9 mouse cellular contexts compared by ENCODE assay signal in the genomic region with DNA sequence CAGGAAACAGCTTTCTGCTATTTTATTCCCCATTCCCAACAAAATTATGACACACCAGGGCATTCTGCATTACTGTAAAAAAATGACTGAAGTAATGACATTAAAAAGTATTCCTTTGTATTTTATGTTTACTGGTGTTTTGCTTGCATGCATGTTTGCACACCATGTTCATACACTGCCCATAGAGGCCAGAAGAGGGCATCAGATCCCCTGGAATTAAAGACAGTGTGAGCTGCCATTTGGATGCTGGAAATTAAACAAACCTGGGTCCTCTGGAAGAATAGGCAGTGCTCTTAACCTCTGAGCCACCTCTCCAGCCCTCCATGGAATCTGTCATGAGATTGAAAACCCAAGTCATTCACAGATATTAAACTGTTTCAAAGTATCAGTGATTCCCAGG.
DNase-seq lines count a peak whose midpoint lies in the region; ATAC-seq and TF ChIP-seq lines count a peak whose summit lies in the region.
"Had no signal": no experiment of that assay in that cellular context is flagged by ENCODE, and none has a peak within 500 bp of the region (broad histone marks: within the 10 kb centered on the region; RNA-seq: fewer than 3 reads in every experiment).

No protein-coding gene starts in this region.

- peak; percentile 45 for DNase-seq in forebrain, postnatal 0 days
- DNase-seq in heart, postnatal 14 days: peak; percentile 24 to 57
- peak; percentile 46 for DNase-seq in retina, embryonic 14.5 days (ENCODE audit: low spot score)
- no peak for DNase-seq in left cerebral cortex, adult 8-10 months (ENCODE audit: low spot score in 2 of 2)

- H3K27ac ChIP-seq in forebrain, postnatal 0 days (ENCODE audit: low read depth, low read length): no peak overlapping the region
- H3K27ac ChIP-seq in forebrain, embryonic 15.5 days (replicated peaks): no peak overlapping the region
- H3K27ac ChIP-seq in neural tube, embryonic 13.5 days (replicated peaks): no peak overlapping the region
- H3K27ac ChIP-seq in neural tube, embryonic 15.5 days (replicated peaks): no peak overlapping the region
- no peak overlapping the region for H3K27ac ChIP-seq in midbrain, embryonic 16.5 days (ENCODE audit: low read length)
- H3K27ac ChIP-seq: hindbrain, embryonic 15.5 days had no signal

- H3K36me3 ChIP-seq in forebrain, postnatal 0 days (ENCODE audit: insufficient read depth): peaks cover 5% of the 10 kb centered on the region; the same call in 1 of the 2 replicates
- no peaks in the 10 kb centered on the region for H3K36me3 ChIP-seq in forebrain, embryonic 15.5 days
- H3K36me3 ChIP-seq in neural tube, embryonic 13.5 days: 0 out of 2 replicates have a peak, but pooled peaks cover 4% of the 10 kb centered on the region
- H3K36me3 ChIP-seq in neural tube, embryonic 15.5 days: no peaks in the 10 kb centered on the region
- H3K36me3 ChIP-seq in midbrain, embryonic 16.5 days (ENCODE audit: control insufficient read depth, insufficient read depth, low read length): no peaks in the 10 kb centered on the region; the same call in 1 of the 2 replicates
- H3K36me3 ChIP-seq: hindbrain, embryonic 15.5 days had no signal

- intact Hi-C loops in heart, postnatal 14 days (cut with DNase I): loop anchor here (2.0 to 10.0 kb wide), 6 partner anchors 49 to 418 kb away; a partner anchor contains a TSS

- peak; percentile 69 for TF ChIP-seq CTCF in forebrain, postnatal 0 days (IDR thresholded peaks at IDR 0.05; ENCODE audit: low read depth)

- no peak for ATAC-seq in forebrain, postnatal 0 days
- ATAC-seq in forebrain, embryonic 15.5 days (replicated peaks): no peak
- ATAC-seq in neural tube, embryonic 13.5 days (ENCODE audit: low read depth): 0 out of 2 replicates have a peak, but pooled peaks have one; percentile 63
- no peak for ATAC-seq in neural tube, embryonic 15.5 days (ENCODE audit: low FRiP score)
- no peak for ATAC-seq in midbrain, embryonic 16.5 days

- H3K4me3 ChIP-seq in forebrain, postnatal 0 days (ENCODE audit: low read depth, low read length): no peak overlapping the region
- no peak overlapping the region for H3K4me3 ChIP-seq in forebrain, embryonic 15.5 days
- no peak overlapping the region for H3K4me3 ChIP-seq in neural tube, embryonic 13.5 days
- no peak overlapping the region for H3K4me3 ChIP-seq in neural tube, embryonic 15.5 days (replicated peaks)
- no peak overlapping the region for H3K4me3 ChIP-seq in midbrain, embryonic 16.5 days (ENCODE audit: low read depth, low read length)
- H3K4me3 ChIP-seq: hindbrain, embryonic 15.5 days had no signal

- no peaks in the 10 kb centered on the region for H3K27me3 ChIP-seq in forebrain, postnatal 0 days (ENCODE audit: insufficient read depth, low read length)
- no peaks in the 10 kb centered on the region for H3K27me3 ChIP-seq in forebrain, embryonic 15.5 days
- no peaks in the 10 kb centered on the region for H3K27me3 ChIP-seq in neural tube, embryonic 13.5 days
- no peaks in the 10 kb centered on the region for H3K27me3 ChIP-seq in neural tube, embryonic 15.5 days (replicated peaks)
- H3K27me3 ChIP-seq in midbrain, embryonic 16.5 days (ENCODE audit: control insufficient read depth, insufficient read depth, low read depth, low read length): no peaks in the 10 kb centered on the region
- H3K27me3 ChIP-seq: hindbrain, embryonic 15.5 days had no signal

- H3K9ac ChIP-seq in forebrain, postnatal 0 days: no peak overlapping the region
- no peak overlapping the region for H3K9ac ChIP-seq in forebrain, embryonic 15.5 days (replicated peaks)
- no peak overlapping the region for H3K9ac ChIP-seq in neural tube, embryonic 13.5 days
- H3K9ac ChIP-seq in neural tube, embryonic 15.5 days (replicated peaks): no peak overlapping the region
- H3K9ac ChIP-seq in midbrain, embryonic 16.5 days (ENCODE audit: low read depth, low read length): no peak overlapping the region
- H3K9ac ChIP-seq: hindbrain, embryonic 15.5 days had no signal

- no peak overlapping the region for H3K4me2 ChIP-seq in forebrain, postnatal 0 days (ENCODE audit: low read depth)
- no peak overlapping the region for H3K4me2 ChIP-seq in forebrain, embryonic 15.5 days (replicated peaks)
- H3K4me2 ChIP-seq in neural tube, embryonic 13.5 days: no peak overlapping the region
- H3K4me2 ChIP-seq in neural tube, embryonic 15.5 days: no peak overlapping the region
- no peak overlapping the region for H3K4me2 ChIP-seq in midbrain, embryonic 16.5 days (ENCODE audit: low read length)
- H3K4me2 ChIP-seq: hindbrain, embryonic 15.5 days had no signal

- no peaks in the 10 kb centered on the region for H3K9me3 ChIP-seq in forebrain, postnatal 0 days (ENCODE audit: low read length)
- H3K9me3 ChIP-seq in forebrain, embryonic 15.5 days: no peaks in the 10 kb centered on the region
- H3K9me3 ChIP-seq in neural tube, embryonic 13.5 days: no peaks in the 10 kb centered on the region
- no peaks in the 10 kb centered on the region for H3K9me3 ChIP-seq in neural tube, embryonic 15.5 days (replicated peaks)
- no peaks in the 10 kb centered on the region for H3K9me3 ChIP-seq in midbrain, embryonic 16.5 days (replicated peaks; ENCODE audit: control insufficient read depth, low read length, poor library complexity, severe bottlenecking)
- H3K9me3 ChIP-seq: hindbrain, embryonic 15.5 days had no signal

- no peaks in the 10 kb centered on the region for H3K4me1 ChIP-seq in forebrain, postnatal 0 days (ENCODE audit: insufficient read depth)
- no peaks in the 10 kb centered on the region for H3K4me1 ChIP-seq in forebrain, embryonic 15.5 days
- H3K4me1 ChIP-seq in neural tube, embryonic 13.5 days (replicated peaks): no peaks in the 10 kb centered on the region
- no peaks in the 10 kb centered on the region for H3K4me1 ChIP-seq in neural tube, embryonic 15.5 days
- H3K4me1 ChIP-seq in midbrain, embryonic 16.5 days (ENCODE audit: control insufficient read depth, insufficient read depth, low read length): no peaks in the 10 kb centered on the region
- H3K4me1 ChIP-seq: hindbrain, embryonic 15.5 days had no signal

Comparison
In these comparisons a context has a peak if more than half of its experiments do, and no peak if none do; other contexts are left out.
1. DNase-seq: peak in forebrain, postnatal 0 days (single experiment), heart, postnatal 14 days (2 of 2) and retina, embryonic 14.5 days (single experiment); none in left cerebral cortex, adult 8-10 months (0 of 2).